Mouse (Mus musculus) CH12.LX (cell line): ENCODE results near the gene Fbxo3. TPM values are rescaled to one million over a fixed set of nuclear protein-coding genes. Genes with fewer than 3 reads are reported as not detected.
"Not testable (repeated sequence)": the region's sequence is repeated elsewhere in the genome, so short reads cannot be mapped to it uniquely, and the experiment has no call there.

ENCODE experiments used
- DNase-seq: peaks from one replicate; pipeline ENCODE4 v3.0.0-alpha.2; 2013; ENCODE audit errors: extremely low read depth
- H3K27ac ChIP-seq: 2 replicates; pipeline ENCODE4 v1.5.1; 2012; ENCODE audit warnings: low read depth, mild to moderate bottlenecking, control low read depth, moderate library complexity; ENCODE audit not compliant: insufficient read depth
- H3K27me3 ChIP-seq: replicated peaks from 2 replicates; pipeline ENCODE3; 2012; ENCODE audit warnings: inconsistent platforms
- H3K36me3 ChIP-seq, 2 experiments: replicated peaks in 1 of 2; 2 replicates each; pipeline versions ENCODE3 to v1.6.1; 2012; ENCODE audit warnings: inconsistent platforms in 1 of 2, low read length in 1 of 2, mild to moderate bottlenecking in 1 of 2, mixed read lengths in 1 of 2, moderate library complexity in 1 of 2; ENCODE audit not compliant: control insufficient read depth in 1 of 2, insufficient read depth in 1 of 2
- H3K4me1 ChIP-seq, 2 experiments: 2 replicates each; pipeline ENCODE4 v1.6.1; 2012; ENCODE audit warnings: inconsistent platforms in 1 of 2, moderate library complexity in 1 of 2; ENCODE audit not compliant: insufficient read depth in 2 of 2, control insufficient read depth in 1 of 2
- H3K4me2 ChIP-seq: 2 replicates; pipeline ENCODE4 v1.6.1; 2012; ENCODE audit warnings: low read depth, mild to moderate bottlenecking, control low read depth; ENCODE audit not compliant: poor library complexity, insufficient read depth, severe bottlenecking
- H3K4me3 ChIP-seq, 3 experiments: fragments of 150-350 bp in 1 of 3; sonication (generic) in 1 of 3; replicated peaks in 1 of 3; 2 replicates each; pipeline versions ENCODE3 to v1.5.1; 2011 to 2012; ENCODE audit warnings: low read depth in 2 of 3, low read length in 2 of 3, mild to moderate bottlenecking in 2 of 3, moderate library complexity in 2 of 3, control low read depth in 1 of 3, improper control_type of control experiment in 1 of 3, inconsistent platforms in 1 of 3, mixed read lengths in 1 of 3; ENCODE audit not compliant: poor library complexity in 1 of 3
- H3K79me2 ChIP-seq: replicated peaks from 2 replicates; pipeline ENCODE4 v1.6.1; 2012; ENCODE audit warnings: mild to moderate bottlenecking, moderate library complexity; ENCODE audit not compliant: control insufficient read depth, poor library complexity, insufficient read depth, severe bottlenecking; ENCODE audit errors: extremely low read depth
- H3K9ac ChIP-seq: 2 replicates; pipeline ENCODE4 v1.6.1; 2012; ENCODE audit warnings: low read depth, mild to moderate bottlenecking, control low read depth, moderate library complexity; ENCODE audit not compliant: insufficient read depth
- H3K9me3 ChIP-seq: replicated peaks from 2 replicates; pipeline ENCODE3; 2012; ENCODE audit warnings: low read length, inconsistent platforms, mixed read lengths
- CHD2 ChIP-seq: IDR thresholded peaks from 2 replicates; pipeline ENCODE4 v1.6.1; 2011; ENCODE audit warnings: low read length, improper control_type of control experiment
- ELF1 ChIP-seq: IDR thresholded peaks from 2 replicates; pipeline ENCODE4 v1.6.1; 2014; ENCODE audit warnings: low read depth, mild to moderate bottlenecking, inconsistent platforms, low read length, improper control_type of control experiment
- EP300 ChIP-seq: IDR thresholded peaks from 2 replicates; pipeline ENCODE4 v1.6.1; 2011; ENCODE audit warnings: low read length, improper control_type of control experiment
- GABPA ChIP-seq: IDR thresholded peaks from 2 replicates; pipeline ENCODE4 v1.6.1; 2012; ENCODE audit warnings: low read depth, low read length, improper control_type of control experiment, inconsistent platforms; ENCODE audit not compliant: insufficient replicate concordance
- JUN ChIP-seq: IDR thresholded peaks from 2 replicates; pipeline ENCODE4 v1.6.1; 2011; ENCODE audit warnings: low read depth, mild to moderate bottlenecking, low read length, improper control_type of control experiment, moderate library complexity; ENCODE audit not compliant: insufficient read depth
- JUND ChIP-seq: conservative IDR thresholded peaks from 2 replicates; pipeline ENCODE4 v1.6.1; 2011; ENCODE audit warnings: low read depth, low read length, improper control_type of control experiment
- MAFK ChIP-seq: IDR thresholded peaks from 2 replicates; pipeline ENCODE4 v1.6.1; 2011; ENCODE audit warnings: low read length, improper control_type of control experiment; ENCODE audit not compliant: insufficient replicate concordance
- MAZ ChIP-seq: IDR thresholded peaks from 2 replicates; pipeline ENCODE4 v1.6.1; 2012; ENCODE audit warnings: low read depth, mild to moderate bottlenecking, inconsistent platforms, low read length, improper control_type of control experiment, moderate library complexity
- MXI1 ChIP-seq: IDR thresholded peaks from 2 replicates; pipeline ENCODE4 v1.6.1; 2011; ENCODE audit warnings: mild to moderate bottlenecking, low read depth, low read length, improper control_type of control experiment
- MYC ChIP-seq: IDR thresholded peaks from 2 replicates; pipeline ENCODE4 v1.6.1; 2011; ENCODE audit warnings: low read depth, mild to moderate bottlenecking, improper control_type of control experiment, low read length
- NELFE ChIP-seq: IDR thresholded peaks from 2 replicates; pipeline ENCODE4 v1.6.1; 2011; ENCODE audit warnings: low read depth, low read length, improper control_type of control experiment
- POLR2A ChIP-seq: IDR thresholded peaks from 2 replicates; pipeline ENCODE4 v1.6.1; 2011; ENCODE audit warnings: low read depth, mild to moderate bottlenecking, improper control_type of control experiment, low read length
- RCOR1 ChIP-seq: conservative IDR thresholded peaks from 2 replicates; pipeline ENCODE4 v1.6.1; 2012; ENCODE audit warnings: low read depth, mild to moderate bottlenecking, inconsistent platforms, low read length, improper control_type of control experiment
- SIN3A ChIP-seq: IDR thresholded peaks from 2 replicates; pipeline ENCODE4 v1.6.1; 2012; ENCODE audit warnings: low read length, improper control_type of control experiment, inconsistent platforms
- TBP ChIP-seq: conservative IDR thresholded peaks from 2 replicates; pipeline ENCODE4 v1.6.1; 2011; ENCODE audit warnings: low read depth, low read length, improper control_type of control experiment
- UBTF ChIP-seq: IDR thresholded peaks from 2 replicates; pipeline ENCODE4 v1.6.1; 2012; ENCODE audit warnings: low read depth, mild to moderate bottlenecking, inconsistent platforms, low read length, improper control_type of control experiment, moderate library complexity
- USF1 ChIP-seq: IDR thresholded peaks from 2 replicates; pipeline ENCODE4 v1.6.1; 2014; ENCODE audit warnings: low read depth, mild to moderate bottlenecking, inconsistent platforms, low read length, improper control_type of control experiment
- USF2 ChIP-seq: conservative IDR thresholded peaks from 2 replicates; pipeline ENCODE4 v1.6.1; 2011; ENCODE audit warnings: low read depth, low read length, improper control_type of control experiment
- ZC3H11A ChIP-seq: IDR thresholded peaks from 2 replicates; pipeline ENCODE4 v1.6.1; 2012; ENCODE audit warnings: low read depth, mild to moderate bottlenecking, inconsistent platforms, low read length, improper control_type of control experiment
- ZKSCAN1 ChIP-seq: IDR thresholded peaks from 2 replicates; pipeline ENCODE4 v1.6.1; 2012; ENCODE audit warnings: low read depth, inconsistent platforms, low read length, improper control_type of control experiment, borderline replicate concordance
- ZMIZ1 ChIP-seq: IDR thresholded peaks from 2 replicates; pipeline ENCODE4 v1.6.1; 2012; ENCODE audit warnings: low read depth, mild to moderate bottlenecking, inconsistent platforms, low read length, improper control_type of control experiment
- ZNF384 ChIP-seq: IDR thresholded peaks from 2 replicates; pipeline ENCODE4 v1.6.1; 2012; ENCODE audit warnings: low read depth, low read length, improper control_type of control experiment, inconsistent platforms
- dilution Hi-C: fragments of 300-500 bp; cut with MboI; formaldehyde crosslinking; loops from 2 replicates; pipeline ENCODE4 v1.14.3; 2020; ENCODE audit warnings: low sequenced_read_pairs; ENCODE audit not compliant: extremely low pct_unique_long_range_greater_than_20kb, extremely low pct_ligation_motif_present
- in situ Hi-C: fragments of 300-500 bp; cut with MboI; formaldehyde crosslinking; loops from 3 replicates; pipeline ENCODE4 v1.14.3; 2019; ENCODE audit warnings: low sequenced_read_pairs, low pct_ligation_motif_present, low pct_unique_long_range_greater_than_20kb, mixed read lengths
- polyA plus RNA-seq: library from polyadenylated mRNA; unstranded; fragments of >175 nt; gene quantifications from 2 replicates; pipeline ENCODE4 v1.2.1, GENCODE M21; 2012; ENCODE audit warnings: low read depth; ENCODE audit not compliant: insufficient read length
- total RNA-seq, 2 experiments: library from RNA; depleted of rRNA; stranded (reverse); fragments of 300-350 nt in 1 of 2; fragments of >200 nt in 1 of 2; gene quantifications; 2 replicates each; pipeline ENCODE4 v1.2.3; 2012 to 2014

Gene Fbxo3
- total and polyA plus RNA-seq, 3 experiments: 29.7 to 63.7 (median 38.4) TPM

DNA sequence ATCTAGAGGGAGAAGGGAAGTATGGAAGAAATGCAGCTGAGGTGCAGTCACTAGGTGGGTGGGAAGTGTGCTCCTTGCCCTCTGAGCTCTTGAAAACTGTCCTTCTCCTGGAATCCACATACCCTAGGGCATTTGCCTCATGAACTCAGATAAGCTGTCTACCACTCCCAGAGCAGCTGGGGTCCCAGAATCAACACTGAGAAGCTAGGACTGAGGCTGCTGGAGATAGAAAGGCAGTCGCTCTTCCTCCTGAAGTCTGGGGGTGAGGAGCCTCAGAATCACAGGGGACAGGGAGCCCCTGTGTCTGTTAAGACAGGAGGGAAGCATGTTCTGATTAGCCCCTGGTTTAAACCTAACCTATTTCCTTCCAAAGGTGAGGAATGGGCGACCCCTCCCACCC is 82.0 kb downstream of the Fbxo3 start:
- H3K9ac ChIP-seq: no peak overlapping the region
- no peak for TF ChIP-seq ZC3H11A
- TF ChIP-seq USF1: no peak
- TF ChIP-seq GABPA: no peak
- TF ChIP-seq ZKSCAN1: no peak
- TF ChIP-seq RCOR1: no peak
- no peak for TF ChIP-seq MAZ
- no peak overlapping the region for H3K27ac ChIP-seq
- peaks cover 0 to 4% of the 10 kb centered on the region in 2 experiments for H3K36me3 ChIP-seq
- H3K4me2 ChIP-seq: no peak overlapping the region
- H3K4me3 ChIP-seq: no peak overlapping the region
- no peaks in the 10 kb centered on the region for H3K27me3 ChIP-seq
- dilution Hi-C loops (no loop called here), in situ Hi-C loops (no loop called here)
- no peak for DNase-seq
- peaks cover 0 to 9% of the 10 kb centered on the region in 2 experiments; a peak in 2 of 4 replicates for H3K4me1 ChIP-seq
- H3K79me2 ChIP-seq: no peaks in the 10 kb centered on the region
- no peaks in the 10 kb centered on the region for H3K9me3 ChIP-seq

DNA sequence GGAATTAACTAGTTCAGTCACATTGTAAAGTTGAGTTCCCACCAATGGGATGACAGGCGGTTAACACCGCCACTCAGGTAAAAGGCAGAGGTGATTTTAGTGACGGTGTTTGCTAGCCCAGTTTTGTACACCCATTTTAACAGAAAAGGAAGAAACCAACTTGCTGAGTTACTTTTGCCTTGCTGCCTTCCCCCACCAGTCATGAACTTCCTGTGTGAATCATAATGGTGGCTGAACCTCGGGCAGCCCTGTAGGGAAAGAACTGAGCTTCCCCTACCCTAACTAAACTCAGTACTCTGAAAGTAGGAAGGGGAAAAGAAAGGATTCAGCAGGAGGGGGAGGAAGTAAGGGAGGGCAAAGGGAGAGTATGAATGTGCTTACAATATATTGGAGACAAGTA is 82.5 kb downstream of the Fbxo3 start:
- Histone ChIP-seq H3K4me3 (no peak overlapping the region), H3K4me2 (no peak overlapping the region), H3K36me3 (peaks cover 0 to 4% of the 10 kb centered on the region in 2 experiments), H3K4me1 (peaks cover 0 to 9% of the 10 kb centered on the region in 2 experiments; a peak in 2 of 4 replicates), H3K79me2 (no peaks in the 10 kb centered on the region), H3K27ac (no peak overlapping the region), H3K9ac (no peak overlapping the region), H3K9me3 (no peaks in the 10 kb centered on the region), H3K27me3 (no peaks in the 10 kb centered on the region)
- TF ChIP-seq CHD2 (no peak), UBTF (no peak), ZNF384 (no peak), JUN (no peak), MAFK (no peak), SIN3A (no peak), MAZ (no peak), EP300 (no peak), ELF1 (no peak), JUND (no peak), USF2 (no peak), NELFE (no peak), MXI1 (no peak), MYC (no peak), ZMIZ1 (no peak), RCOR1 (no peak), TBP (no peak), ZKSCAN1 (no peak), ZC3H11A (no peak), POLR2A (no peak)
- no peak for DNase-seq
- in situ Hi-C loops: no loop called here
- dilution Hi-C loops: no loop called here

DNA sequence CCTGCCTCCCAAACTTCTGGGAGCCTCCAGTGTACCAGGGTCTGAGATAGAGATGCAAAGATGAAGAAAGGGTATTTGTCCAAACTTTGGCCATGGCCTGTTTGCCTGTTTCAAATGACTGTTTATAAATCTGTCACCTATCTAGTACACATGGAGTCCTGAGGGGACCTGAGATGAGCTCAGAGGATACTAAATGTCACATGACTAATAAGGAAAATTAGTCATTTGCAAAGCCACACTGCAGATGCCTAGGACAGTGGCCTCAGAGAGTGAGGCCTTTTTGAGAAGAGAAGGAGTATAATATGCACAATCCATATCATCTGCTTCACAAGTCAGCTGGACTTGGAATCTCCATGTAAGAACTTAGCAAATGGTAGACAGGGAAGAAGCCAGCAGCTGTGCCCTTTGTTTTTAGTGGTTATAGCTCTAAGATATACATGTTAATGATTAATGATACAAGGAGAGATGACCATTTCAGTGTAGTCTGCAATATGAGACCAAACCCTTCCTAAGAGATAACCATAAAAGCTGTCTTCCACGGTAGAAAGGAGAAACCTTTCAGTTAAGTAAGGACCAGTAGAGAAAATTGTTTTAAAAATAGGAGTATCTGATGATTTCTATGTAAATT is 83.8 kb downstream of the Fbxo3 start:
- H3K4me2 ChIP-seq, H3K79me2 ChIP-seq, H3K4me3 ChIP-seq, H3K4me1 ChIP-seq, H3K9me3 ChIP-seq, H3K9ac ChIP-seq, H3K36me3 ChIP-seq, in situ Hi-C loops, H3K27ac ChIP-seq, dilution Hi-C loops, H3K27me3 ChIP-seq, DNase-seq: not testable (repeated sequence)
